Mouse (Mus musculus): Measurements from ENCODE around the gene Slc2a8.

- TF ChIP-seq POLR2A (IDR thresholded peaks at IDR 0.05; ENCODE audit: control insufficient read depth in 1 of 2, insufficient read depth in 1 of 2, low read depth in 1 of 2, low read length in 2 of 2, poor library complexity in 1 of 2): no peak
- peak; percentile 59 for TF ChIP-seq SMC3 (IDR thresholded peaks at IDR 0.05; ENCODE audit: low read depth, low read length)
- no peak for TF ChIP-seq MAX (IDR thresholded peaks at IDR 0.05; ENCODE audit: low read length)
- TF ChIP-seq RCOR1 (IDR thresholded peaks at IDR 0.05; ENCODE audit: low read depth, low read length): no peak
Observed at GRCm38 (mm10) chr2:32990167-32990832, 8.4 kb upstream of the Slc2a8 start.
